Mouse (Mus musculus): Measurements from ENCODE around the gene Itgb3bp.
A peak's percentile ranks its signal among the peaks of the same experiment; 100 is the strongest.

Itgb3bp gene

DNA sequence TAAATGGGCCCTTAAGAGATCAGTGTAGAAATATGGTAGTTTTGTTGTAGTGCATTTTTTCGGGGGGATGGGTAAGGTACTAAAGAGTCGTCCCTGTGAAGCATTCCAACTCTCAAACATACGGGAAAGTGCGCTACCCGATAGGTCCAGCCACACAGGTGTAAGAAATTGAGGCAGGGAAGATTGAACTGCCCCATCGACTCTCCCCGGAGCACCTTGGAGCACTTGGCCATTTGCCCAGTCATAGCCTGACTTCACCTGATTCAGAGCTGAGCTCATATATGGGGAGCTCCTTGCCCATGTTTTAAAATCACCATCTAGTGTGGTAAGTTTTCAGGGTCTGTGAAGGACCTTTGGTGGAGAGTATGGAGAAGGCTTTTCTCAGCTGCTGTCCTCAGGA, 5.2 kb upstream of the Itgb3bp start:
- no peak for DNase-seq (ENCODE audit: extremely low spot score, low spot score)

DNA sequence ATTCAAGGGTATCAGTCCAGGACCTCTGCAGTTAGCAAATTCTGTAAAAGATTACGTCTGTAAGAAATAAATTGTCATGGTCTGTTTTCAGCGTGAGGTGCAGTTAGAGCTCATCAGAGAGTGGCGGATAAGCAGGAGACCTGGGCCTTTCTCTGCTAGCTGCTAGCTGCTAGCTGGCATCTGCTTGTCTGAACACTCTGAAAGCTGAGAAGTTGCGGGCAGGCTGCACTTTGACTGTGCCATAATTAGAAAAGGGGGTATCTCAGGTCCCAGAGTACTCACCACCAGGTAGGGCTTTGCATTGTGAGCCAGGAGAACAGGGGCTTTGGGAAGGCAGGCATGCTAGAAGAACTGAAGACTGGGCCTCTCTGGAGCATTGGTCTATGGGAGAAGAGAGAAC, 2.2 kb upstream of the Itgb3bp start:
- DNase-seq (ENCODE audit: extremely low spot score, low spot score), result peak; percentile 8

DNA sequence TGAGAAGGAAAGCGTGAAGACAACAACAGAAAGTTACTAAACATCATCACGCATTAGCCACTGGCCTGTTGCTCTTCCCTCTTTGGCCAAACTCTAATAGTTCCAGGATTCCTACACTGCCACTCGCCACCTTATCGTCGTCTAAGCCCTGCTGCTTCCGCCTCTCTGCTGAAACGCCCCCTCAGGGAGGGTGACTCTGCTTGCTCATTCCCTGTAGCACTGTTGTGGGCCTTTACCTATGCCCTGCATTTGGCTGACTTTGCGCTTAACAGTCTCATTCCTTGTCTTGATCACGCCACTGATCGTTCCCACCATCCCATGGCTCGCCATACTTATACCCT, 1.6 kb upstream of the Itgb3bp start:
- peak; percentile 10 for DNase-seq (ENCODE audit: extremely low spot score, low spot score)

DNA sequence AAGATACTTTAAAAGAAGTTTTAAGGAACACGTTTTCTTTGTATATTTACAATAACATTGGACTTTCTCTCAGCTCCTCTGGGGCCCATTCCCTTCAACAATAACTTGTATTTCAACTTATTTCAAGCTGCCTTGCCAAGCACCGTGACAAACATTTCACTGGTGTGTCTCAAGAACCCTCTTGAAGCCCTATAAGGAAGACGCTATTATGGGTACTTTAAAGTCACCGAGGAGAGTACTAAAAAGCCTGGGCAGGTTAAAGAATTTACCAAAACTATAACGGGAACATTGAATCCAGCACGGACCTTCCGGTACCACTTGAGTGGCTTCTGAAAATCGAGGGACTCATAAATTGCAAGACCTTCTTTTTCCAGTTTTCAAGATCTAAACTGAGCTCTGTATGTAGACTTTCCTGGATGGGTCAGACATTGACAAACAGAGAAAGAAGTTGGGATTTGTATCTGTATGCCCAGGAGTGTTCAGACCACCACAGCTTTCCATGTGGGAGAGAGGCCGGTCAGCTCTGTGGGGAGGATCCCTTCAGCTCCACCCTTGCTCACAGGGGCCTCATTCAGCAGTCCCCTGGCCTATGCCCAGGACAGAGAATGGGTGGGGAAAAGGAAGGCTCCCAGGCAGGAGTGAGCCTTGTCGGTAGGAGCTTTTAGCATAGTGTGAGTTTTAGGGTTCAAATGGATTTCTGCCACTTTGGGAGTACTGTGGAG, 1.1 kb upstream of the Itgb3bp start:
- peak; percentile 12 for DNase-seq (ENCODE audit: extremely low spot score, low spot score)

DNA sequence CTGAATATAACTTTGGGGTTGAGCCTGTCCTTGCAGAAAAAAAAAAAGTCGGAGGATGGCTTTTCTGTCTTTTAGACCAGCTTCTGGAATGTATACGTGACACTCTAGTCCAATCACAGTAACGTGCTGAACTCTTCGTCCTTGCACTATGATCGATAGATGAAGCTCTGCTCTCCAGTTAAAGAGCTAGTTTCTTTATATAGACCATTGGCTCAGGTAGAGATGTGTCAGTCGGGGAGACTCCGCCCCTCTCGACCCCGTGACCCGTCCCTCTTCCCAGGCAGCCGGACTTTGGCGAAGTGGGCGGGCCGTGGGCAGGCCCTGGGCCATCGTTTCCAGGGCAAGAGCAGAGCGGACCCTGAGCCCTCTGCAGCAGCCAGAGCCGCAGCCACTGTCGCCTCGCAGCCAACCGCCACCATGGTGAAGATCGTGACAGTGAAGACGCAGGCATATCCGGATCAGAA, 432 bp downstream of the Itgb3bp start, which contains the start of gene Pgm1:
Gene Pgm1 (plus strand): TSS at position 266 of the 464 bp plus-strand sequence.
- DNase-seq (ENCODE audit: extremely low spot score, low spot score), result no peak

DNA sequence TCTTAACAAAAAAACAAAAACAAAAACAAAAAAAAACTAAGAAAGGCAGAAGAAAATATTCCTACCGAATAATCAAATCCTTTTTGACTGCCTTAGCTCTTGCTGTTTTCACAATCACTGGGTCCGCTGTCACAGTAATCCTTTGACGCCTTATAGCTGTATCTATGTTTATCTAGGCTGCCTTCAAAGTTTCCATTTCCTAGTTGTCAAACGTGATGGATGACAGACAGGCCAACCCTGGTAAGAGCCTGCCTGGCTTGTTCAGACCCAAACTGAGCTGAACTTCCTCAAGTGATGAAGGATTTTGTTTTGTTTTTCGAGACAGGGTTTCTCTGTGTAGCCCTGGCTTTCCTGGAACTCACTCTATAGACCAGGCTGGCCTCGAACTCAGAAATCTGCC, 1.1 kb downstream of the Itgb3bp start:
- no peak for DNase-seq (ENCODE audit: extremely low spot score, low spot score)

DNA sequence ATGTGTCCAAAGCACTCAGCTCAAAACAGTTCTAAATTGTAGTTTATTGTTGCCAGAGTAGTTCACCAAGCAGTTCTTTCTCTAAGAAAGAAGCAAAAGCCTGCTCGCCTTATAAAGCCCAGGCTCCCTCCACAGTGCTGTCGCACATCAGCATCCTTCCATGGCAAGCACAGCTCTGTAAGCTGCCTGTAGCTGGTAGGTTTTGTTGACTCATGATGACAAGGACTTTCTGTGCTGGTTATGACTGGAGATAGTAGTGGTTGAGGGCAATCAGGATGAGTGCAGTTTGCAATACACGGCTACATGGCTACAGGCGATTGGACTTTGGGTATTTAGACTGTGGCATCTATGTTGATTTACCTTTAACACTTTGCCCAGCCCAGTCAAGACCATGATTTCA, 3.2 kb downstream of the Itgb3bp start:
- DNase-seq (ENCODE audit: extremely low spot score, low spot score), result no peak

DNA sequence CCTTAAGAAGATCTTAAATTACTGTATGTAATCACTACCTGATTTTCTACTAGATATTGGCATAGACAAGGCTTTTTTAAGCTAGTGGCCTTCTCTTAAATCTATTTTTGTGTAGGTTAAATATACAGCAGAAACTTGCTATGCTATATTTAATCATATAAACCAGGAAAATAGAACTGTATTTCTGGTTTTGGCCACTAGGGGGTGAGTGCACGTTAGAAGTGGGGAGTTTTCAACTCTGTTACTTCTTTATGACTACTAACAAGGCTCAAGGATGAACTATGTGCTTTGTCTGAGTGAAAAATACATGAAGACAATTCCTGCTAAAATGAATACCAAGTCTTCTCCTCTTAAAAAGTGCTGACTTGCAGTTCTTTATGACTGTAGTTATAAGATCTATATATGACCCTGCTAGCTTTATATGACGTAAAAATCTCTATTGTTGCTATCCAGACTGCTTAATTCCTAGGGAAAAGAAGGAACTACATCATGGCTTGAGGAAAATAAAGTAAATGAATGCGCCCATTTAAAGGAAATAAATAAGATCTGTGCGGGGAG, 15.6 kb downstream of the Itgb3bp start:
- DNase-seq (ENCODE audit: extremely low spot score, low spot score), result no peak

DNA sequence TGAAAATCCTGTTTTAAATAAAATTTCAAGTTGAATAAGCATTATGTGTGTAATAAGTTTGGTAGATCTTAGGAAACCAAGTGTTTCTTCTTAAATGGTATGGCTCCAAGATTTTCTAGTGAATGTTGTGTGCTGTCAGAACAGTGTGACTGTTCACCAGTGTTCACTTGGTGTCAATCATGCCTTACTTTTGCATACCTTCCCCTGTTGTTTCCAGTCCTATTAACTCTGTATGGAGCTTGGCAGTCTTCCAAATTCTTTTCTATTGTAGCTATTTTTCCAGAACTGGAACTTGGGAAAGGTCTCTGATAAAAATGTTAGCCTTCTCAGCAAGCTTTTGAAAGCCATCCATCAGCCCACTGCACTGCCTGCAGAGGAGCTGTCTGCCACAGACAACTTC, 47.2 kb downstream of the Itgb3bp start:
- DNase-seq (ENCODE audit: extremely low spot score, low spot score), result no peak

DNA sequence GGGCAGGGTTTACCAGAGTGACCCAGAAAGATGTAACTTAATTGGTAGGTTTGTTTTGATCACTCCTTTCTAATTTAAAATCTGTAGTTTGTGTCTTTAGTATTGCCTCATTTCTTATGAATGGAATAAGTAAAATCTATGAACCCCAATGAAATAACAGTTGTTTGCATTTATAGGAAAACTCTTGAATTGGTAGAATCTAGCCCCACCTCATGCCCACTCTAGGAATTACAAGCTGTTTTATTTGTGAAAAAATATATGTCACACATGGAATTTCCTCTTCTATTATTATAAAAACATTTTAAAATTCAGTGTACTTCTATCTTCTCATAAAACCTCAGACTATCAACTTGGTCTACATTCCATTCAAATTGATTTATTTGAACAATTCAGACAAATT, 47.7 kb downstream of the Itgb3bp start:
- no peak for DNase-seq (ENCODE audit: extremely low spot score, low spot score)

DNA sequence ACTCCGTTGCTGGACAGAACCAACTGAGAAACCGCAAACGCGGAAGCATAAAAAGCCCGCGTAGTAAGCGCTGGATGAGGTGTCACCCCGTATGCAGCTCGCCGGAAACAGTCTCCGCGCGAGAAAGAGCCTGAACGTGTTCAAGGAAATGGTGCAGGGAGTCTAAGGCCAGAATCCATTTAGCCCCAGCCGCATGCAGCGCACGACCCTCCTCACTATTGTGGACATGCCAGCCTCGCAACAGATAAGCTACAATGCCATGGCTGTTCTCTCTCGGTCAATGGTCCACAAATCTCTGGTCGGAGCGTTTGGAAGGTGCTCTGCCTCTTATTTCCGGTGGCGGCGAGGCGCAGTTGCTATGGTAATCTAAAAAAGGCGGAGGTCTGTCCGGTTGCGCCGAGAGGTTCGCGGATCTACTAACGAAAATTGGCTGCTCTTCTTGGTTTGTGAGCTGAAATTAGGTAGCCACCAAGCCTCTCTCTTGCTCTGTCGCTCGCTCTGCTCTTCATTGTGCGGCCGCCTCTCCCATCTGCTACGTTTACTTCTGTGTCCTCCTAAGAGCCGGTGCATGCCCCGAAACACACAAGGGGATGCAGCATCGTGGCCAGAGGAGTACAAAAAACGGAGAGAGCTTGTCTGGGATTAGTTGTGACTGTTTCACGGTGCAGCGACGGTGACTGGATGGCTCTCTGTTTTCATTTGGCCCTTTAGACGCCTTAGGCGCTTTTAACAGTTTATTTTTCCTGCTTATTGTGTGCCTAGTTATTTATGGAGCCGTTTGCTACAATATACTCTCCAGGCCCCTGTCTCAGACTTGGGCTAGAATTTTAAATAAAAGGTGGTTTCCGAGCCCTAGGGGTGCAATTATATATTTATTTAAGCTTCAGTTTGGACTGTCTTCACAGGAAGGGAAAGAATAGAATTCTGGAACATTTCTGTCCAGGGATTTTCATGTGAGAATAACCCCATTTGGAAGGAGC, 100.2 kb downstream of the Itgb3bp start, which contains the start of gene Efcab7:
Gene Efcab7 (plus strand): TSS at position 105 of the 980 bp plus-strand sequence.
- peak; percentile 90 for DNase-seq (ENCODE audit: extremely low spot score, low spot score)

DNA sequence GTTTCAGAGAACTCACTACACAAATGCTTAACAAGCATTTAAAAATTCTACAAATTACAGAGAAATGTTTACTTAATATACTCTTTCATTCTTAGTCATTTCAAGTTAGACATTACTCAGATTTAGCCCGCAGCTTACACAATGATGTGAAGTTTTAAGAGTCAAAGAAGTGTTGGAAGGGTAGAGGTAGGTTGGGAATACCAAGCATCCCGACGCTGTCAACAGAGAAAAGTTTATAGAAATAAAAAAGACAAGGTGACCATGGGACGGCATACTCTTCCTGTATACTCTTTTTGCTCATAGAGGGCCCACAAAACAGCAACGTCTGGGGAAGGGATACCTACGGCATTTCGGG, 100.9 kb downstream of the Itgb3bp start:
- no peak for DNase-seq (ENCODE audit: extremely low spot score, low spot score)

DNA sequence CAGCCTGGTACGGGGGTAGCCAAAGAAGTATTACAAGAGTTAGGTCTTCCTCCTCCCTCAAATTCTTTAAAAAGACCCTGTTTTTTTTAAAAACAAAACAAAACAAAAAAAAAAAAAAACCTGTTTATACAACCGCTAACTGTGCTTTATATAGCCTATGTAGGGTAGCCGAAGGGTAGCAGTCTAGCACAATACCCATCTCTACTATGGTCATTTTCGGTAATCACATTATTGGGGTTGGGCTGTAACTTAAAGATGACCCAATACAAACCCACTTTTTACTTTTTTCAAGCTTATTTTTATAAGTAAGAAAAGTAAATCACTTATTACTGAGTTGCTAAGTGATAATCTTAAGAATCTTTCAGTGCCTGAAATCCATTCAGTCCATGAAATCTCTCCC, 101.3 kb downstream of the Itgb3bp start:
- no peak for DNase-seq (ENCODE audit: extremely low spot score, low spot score)

DNA sequence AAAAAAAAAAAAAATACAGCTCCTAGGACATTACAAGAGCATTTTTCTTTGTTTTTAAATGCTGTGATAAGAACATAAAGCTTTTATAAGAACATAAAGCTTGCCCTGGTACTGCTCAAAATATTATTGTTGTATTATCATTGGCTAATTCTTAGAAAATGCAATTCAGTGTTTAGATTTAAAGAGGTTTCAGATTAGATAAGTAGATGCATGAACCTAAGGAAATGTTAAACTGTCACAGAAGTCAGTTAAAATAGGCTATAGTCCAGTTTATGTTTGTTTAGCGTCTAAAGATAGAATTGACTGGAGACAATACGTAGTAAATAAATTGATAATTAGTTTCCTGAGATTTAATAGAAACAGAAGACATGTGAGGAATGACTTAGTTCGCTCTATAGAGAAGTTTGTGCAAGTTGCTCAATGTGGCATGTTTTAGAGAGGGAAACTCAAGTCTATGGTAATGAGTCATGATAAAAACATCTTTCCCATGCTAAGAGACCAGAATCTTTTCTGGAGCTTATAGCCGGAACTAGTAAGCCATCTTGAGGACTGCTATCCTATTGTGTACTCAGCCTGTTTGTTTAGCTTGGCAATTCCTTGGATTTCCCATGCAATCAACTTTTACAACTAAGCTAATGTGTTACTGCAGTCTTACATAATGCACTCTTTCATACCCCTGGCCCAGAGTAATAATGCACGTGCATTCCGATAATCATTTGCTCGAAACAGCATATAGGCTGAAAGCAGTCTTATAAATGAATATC, 112.7 kb downstream of the Itgb3bp start:
- DNase-seq (ENCODE audit: extremely low spot score, low spot score), result no peak

DNA sequence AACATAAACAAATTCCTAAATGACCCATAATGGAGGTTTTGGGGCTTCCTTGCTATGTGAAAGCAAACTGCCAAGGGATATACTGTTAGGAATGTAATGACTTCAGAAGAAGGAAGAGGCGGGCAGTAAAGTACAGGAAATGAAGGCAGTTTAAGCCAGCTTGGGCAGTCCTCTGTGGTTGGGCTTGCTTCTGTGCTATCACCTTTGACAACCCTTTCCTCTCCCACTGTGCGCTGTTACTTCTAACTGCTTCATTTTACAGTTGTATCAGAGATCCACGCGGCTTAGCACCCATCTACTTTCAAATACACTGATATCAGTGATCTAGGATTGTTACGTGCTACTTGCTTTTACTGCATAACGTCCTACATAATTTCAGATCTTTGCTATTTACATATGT, 137.2 kb downstream of the Itgb3bp start:
- DNase-seq (ENCODE audit: extremely low spot score, low spot score), result no peak

DNA sequence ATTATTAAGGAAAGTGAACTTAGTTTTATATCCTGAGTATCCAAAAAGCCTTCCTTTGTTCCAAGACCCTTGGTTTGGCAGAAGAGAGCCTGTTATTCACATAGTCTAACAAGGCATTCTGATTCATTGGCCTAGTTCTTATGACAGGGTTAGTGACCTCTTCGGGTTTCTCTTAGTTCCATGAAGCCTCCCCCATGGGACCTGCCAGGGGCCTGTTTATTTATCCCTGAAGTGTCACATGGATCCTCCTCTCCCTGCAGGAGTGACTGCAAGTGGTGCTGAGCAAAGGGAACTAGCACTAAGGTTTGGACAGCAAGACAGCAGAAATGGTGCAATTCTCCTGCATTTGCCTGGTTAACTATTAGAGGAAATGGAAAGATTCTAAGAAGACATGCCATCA, 156.6 kb downstream of the Itgb3bp start:
- DNase-seq (ENCODE audit: extremely low spot score, low spot score), result no peak

DNA sequence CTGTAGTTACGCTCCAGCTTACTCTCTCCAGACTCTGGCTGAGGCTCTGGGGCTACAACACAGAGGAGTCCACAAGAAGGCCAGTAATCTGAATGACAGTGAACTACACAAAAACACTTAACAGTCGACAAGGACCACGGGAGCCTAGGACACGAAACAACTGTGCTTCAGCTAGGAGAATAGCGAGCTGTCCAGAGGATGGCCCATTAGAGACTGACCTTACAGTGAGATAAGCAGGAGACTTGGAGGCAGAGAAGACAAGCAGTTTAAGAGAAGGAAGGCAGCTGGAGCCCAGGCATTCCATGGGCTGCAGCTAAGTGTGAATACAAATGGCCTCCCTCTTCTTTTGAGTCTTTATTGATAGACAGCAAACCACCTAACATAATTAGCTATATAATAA, 159.1 kb downstream of the Itgb3bp start:
- DNase-seq (ENCODE audit: extremely low spot score, low spot score), result no peak

DNA sequence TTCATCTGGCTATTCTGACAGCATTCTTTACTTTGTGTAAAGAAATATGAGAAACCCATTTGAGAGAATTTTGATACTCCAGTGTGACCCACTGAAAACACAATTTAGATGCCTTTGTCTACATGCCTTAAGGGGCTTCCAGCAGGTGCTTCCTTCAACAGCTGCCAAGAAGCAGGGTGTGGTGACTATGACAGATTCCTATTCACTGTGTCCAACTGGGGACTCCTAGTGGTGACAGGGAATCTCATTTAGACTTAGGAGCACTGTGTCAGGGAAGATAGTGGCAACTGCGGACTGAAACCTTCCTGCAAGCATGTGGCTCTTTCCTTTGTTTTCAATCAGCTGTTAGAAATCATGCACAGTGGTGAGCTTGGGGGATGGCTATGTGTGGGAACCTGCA, 162.9 kb downstream of the Itgb3bp start:
- no peak for DNase-seq (ENCODE audit: extremely low spot score, low spot score)

DNA sequence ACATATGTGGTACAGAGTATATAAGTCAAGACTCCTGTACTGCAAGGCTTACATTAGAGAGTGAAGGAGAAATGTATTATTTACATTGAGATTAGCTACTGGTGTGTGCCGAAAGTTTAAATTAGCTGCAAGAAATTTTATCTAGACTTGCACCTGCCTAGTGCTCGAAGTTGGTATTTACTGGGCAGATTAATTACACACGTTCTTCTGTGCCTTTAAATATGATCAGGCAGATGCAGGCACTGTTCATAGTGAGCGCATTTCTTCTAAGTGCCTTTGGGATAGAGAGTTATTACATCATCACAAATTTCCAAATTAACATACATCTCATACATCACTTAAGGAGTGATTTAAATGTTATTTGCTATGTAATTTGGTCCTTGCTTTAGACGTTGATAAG, 163.3 kb downstream of the Itgb3bp start:
- DNase-seq (ENCODE audit: extremely low spot score, low spot score), result no peak

DNA sequence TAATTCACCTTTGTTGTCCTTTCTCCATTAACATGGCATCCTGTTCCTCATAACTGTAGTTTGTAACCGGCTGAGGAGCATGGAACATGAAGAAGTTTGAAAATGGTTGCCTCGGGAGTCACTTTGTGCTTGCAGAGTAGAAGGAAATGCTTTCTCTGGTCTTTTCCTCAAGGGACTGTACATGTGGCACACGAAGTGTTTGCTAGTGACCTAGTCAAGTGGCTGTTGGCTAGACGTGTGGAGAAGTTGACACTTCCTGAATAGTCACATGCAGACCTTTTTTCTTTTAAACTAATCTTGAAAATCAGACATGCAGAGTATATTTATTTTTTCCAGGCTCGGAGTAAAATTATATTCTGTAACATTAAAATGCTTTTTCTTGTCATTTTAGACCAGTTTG, 177.2 kb downstream of the Itgb3bp start:
- DNase-seq (ENCODE audit: extremely low spot score, low spot score), result no peak

DNA sequence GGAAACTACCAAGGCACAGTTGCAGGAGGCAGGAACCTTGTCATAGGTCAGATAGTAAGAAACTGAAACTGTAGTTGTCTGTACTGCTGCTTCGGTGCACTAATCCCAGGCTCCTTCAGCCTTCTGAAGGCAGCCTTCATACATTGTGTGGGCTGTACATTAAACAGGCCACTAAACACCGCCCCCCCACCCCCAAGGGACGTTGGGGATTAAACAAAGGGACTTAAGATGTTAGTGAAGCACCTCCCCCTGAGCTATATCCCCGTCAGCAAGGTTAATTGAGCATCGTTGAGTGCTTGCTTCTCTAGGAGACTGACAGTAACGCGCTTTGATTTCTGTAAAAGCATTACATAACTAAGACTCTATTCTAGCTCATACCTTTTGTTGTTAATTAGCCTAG, 189.8 kb downstream of the Itgb3bp start:
- DNase-seq (ENCODE audit: extremely low spot score, low spot score), result no peak
